Mouse (Mus musculus) cerebellum, postnatal 36 days (tissue): Measurements from ENCODE around the gene Tnip2.

Experiments used
- DNase-seq, 2 experiments: peaks; one replicate each; pipeline ENCODE4 v3.0.0; 2021 to 2022; ENCODE audit warnings: mixed read lengths in 2 of 2

Tnip2 gene

DNA sequence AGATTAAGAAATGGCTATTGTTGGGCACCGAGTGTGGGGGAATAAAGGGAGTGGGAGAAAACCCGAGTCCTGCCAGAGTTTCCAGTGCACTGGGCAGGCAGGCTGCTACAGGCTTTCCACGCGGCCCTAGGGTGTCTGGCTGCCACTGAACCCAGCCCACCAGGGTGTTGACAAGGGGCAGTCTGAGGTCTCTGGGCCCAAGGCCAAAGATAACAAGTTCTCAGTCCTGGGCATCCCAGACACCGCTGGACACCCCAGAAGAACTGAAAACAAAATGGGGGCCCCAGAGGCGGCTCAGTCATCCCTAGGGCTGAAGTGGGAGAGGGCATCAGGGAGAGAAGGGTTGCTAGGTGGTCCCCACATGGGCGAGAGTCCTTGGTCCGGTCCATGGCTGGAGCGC, 67.6 kb downstream of the Tnip2 start:
- no peak for DNase-seq
